Mouse (Mus musculus): Measurements from ENCODE around the gene Tmem132d.
"Not testable (repeated sequence)": the region's sequence is repeated elsewhere in the genome, so short reads cannot be mapped to it uniquely, and the experiment has no call there.

Tmem132d gene

GRCm38 (mm10) chr5:128100331-128100730, 332.5 kb downstream of the Tmem132d start:
- no peak for DNase-seq (ENCODE audit: low read depth, low spot score)

- no peak for DNase-seq (ENCODE audit: low read depth, low spot score)
Measured at GRCm38 (mm10) chr5:128099439-128099838, 333.4 kb downstream of the Tmem132d start.

GRCm38 (mm10) chr5:128090578-128090977, 342.3 kb downstream of the Tmem132d start:
- no peak for DNase-seq (ENCODE audit: low read depth, low spot score)

- DNase-seq (ENCODE audit: low read depth, low spot score) = no peak
Measured at GRCm38 (mm10) chr5:128075456-128075855, 357.4 kb downstream of the Tmem132d start.

GRCm38 (mm10) chr5:128072616-128073015, 360.3 kb downstream of the Tmem132d start:
- DNase-seq (ENCODE audit: low read depth, low spot score) = no peak

GRCm38 (mm10) chr5:128041781-128042180, 391.1 kb downstream of the Tmem132d start:
- no peak for DNase-seq (ENCODE audit: low read depth, low spot score)

- DNase-seq (ENCODE audit: low read depth, low spot score) = no peak
Measured at GRCm38 (mm10) chr5:128040036-128040435, 392.8 kb downstream of the Tmem132d start.

- no peak for DNase-seq (ENCODE audit: low read depth, low spot score)
Measured at GRCm38 (mm10) chr5:128027076-128027475, 405.8 kb downstream of the Tmem132d start.

- no peak for DNase-seq (ENCODE audit: low read depth, low spot score)
Measured at GRCm38 (mm10) chr5:128004666-128005065, 428.2 kb downstream of the Tmem132d start.

GRCm38 (mm10) chr5:127996526-127997245, 436.2 kb downstream of the Tmem132d start:
- no peak for DNase-seq (ENCODE audit: low read depth, low spot score)

GRCm38 (mm10) chr5:127993460-127993859, 439.4 kb downstream of the Tmem132d start:
- DNase-seq (ENCODE audit: low read depth, low spot score) = no peak

- no peak for DNase-seq (ENCODE audit: low read depth, low spot score)
Measured at GRCm38 (mm10) chr5:127990826-127991225, 442.1 kb downstream of the Tmem132d start.

GRCm38 (mm10) chr5:127980003-127980358, 452.9 kb downstream of the Tmem132d start:
- not testable (repeated sequence) for DNase-seq (ENCODE audit: low read depth, low spot score)

GRCm38 (mm10) chr5:127979329-127980002, 453.4 kb downstream of the Tmem132d start:
- no peak for DNase-seq (ENCODE audit: low read depth, low spot score)

- DNase-seq (ENCODE audit: low read depth, low spot score) = no peak
Measured at GRCm38 (mm10) chr5:127976661-127977060, 456.2 kb downstream of the Tmem132d start.

GRCm38 (mm10) chr5:127965700-127966099, 467.2 kb downstream of the Tmem132d start:
- no peak for DNase-seq (ENCODE audit: low read depth, low spot score)

- no peak for DNase-seq (ENCODE audit: low read depth, low spot score)
Measured at GRCm38 (mm10) chr5:127962656-127963055, 470.2 kb downstream of the Tmem132d start.

GRCm38 (mm10) chr5:127956511-127957097, 476.3 kb downstream of the Tmem132d start:
- no peak for DNase-seq (ENCODE audit: low read depth, low spot score)

- no peak for DNase-seq (ENCODE audit: low read depth, low spot score)
Measured at GRCm38 (mm10) chr5:127954231-127954790, 478.6 kb downstream of the Tmem132d start.

GRCm38 (mm10) chr5:127952800-127953199, 480.1 kb downstream of the Tmem132d start:
- no peak for DNase-seq (ENCODE audit: low read depth, low spot score)

GRCm38 (mm10) chr5:127950574-127950973, 482.3 kb downstream of the Tmem132d start:
- DNase-seq (ENCODE audit: low read depth, low spot score) = no peak

- DNase-seq (ENCODE audit: low read depth, low spot score) = no peak
Measured at GRCm38 (mm10) chr5:127947275-127947674, 485.6 kb downstream of the Tmem132d start.

Data from retina, adult 2 months (tissue).